Mouse (Mus musculus): Measurements from ENCODE around the gene Fyn.

DNA sequence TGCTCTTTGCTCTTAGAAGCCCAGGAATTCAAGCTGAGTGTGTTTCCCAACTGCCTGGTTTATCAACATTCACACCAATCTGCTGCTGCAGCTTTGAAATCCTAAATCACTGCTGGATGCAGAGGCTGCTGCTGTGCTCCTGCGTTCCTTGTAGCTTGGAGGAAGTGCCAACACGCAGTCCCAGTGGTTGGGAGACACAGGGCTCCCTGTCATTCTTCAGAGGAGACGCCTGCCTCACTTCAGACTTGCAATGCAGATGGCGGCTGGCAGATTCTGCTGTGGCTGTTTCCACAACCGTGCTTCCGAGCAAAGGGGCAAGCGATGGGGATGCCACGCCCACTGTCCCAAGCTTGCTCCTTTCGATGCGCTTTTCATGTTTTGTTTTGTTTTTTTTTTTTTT lies 132.9 kb downstream of the Fyn start:
- TF ChIP-seq CTCF (IDR thresholded peaks at IDR 0.05; ENCODE audit: extremely low read depth, insufficient read depth, low read length) (no peak), POLR2A (IDR thresholded peaks at IDR 0.05; ENCODE audit: extremely low read depth, insufficient read depth, low read length) (no peak)

All from cortical plate, adult 2 months (tissue).